Mouse (Mus musculus) ES-Bruce4 (cell line): ENCODE results near the gene Gm9803. TPM values are rescaled to one million over a fixed set of nuclear protein-coding genes. Genes with fewer than 3 reads are reported as not detected.

Experiments
- H3K27ac ChIP-seq: 2 replicates; pipeline ENCODE4 v1.5.1; 2012; ENCODE audit warnings: low read length, inconsistent platforms; ENCODE audit not compliant: insufficient read depth
- H3K27me3 ChIP-seq: 2 replicates; pipeline ENCODE4 v1.6.1; 2012; ENCODE audit warnings: mild to moderate bottlenecking, low read length, inconsistent platforms; ENCODE audit not compliant: control insufficient read depth, poor library complexity, insufficient read depth, severe bottlenecking
- H3K36me3 ChIP-seq: 2 replicates; pipeline ENCODE4 v1.6.1; 2012; ENCODE audit warnings: inconsistent platforms, mild to moderate bottlenecking, low read length, moderate library complexity; ENCODE audit not compliant: control insufficient read depth, poor library complexity, insufficient read depth, severe bottlenecking
- H3K4me1 ChIP-seq: one replicate; pipeline ENCODE4 v1.8.1; 2011; ENCODE audit warnings: low read length; ENCODE audit not compliant: control insufficient read depth, insufficient read depth
- H3K4me3 ChIP-seq: 2 replicates; pipeline ENCODE4 v1.5.1; 2011; ENCODE audit warnings: low read depth, mild to moderate bottlenecking, low read length
- H3K9ac ChIP-seq: 2 replicates; pipeline ENCODE4 v1.6.1; 2012; ENCODE audit warnings: low read depth, mild to moderate bottlenecking, inconsistent platforms; ENCODE audit not compliant: poor library complexity, severe bottlenecking
- H3K9me3 ChIP-seq: replicated peaks from 2 replicates; pipeline ENCODE4 v1.6.1; 2012; ENCODE audit warnings: mild to moderate bottlenecking, low read length, inconsistent platforms; ENCODE audit not compliant: control insufficient read depth, poor library complexity, insufficient read depth, severe bottlenecking
- CTCF ChIP-seq: IDR thresholded peaks from one replicate; pipeline ENCODE4 v1.8.1; 2011; ENCODE audit warnings: low read depth, low read length
- EP300 ChIP-seq: IDR thresholded peaks from 2 replicates; pipeline ENCODE4 v1.6.1; 2011; ENCODE audit warnings: low read depth, low read length; ENCODE audit not compliant: insufficient read depth
- POLR2A ChIP-seq: IDR thresholded peaks from one replicate; pipeline ENCODE4 v1.8.1; 2011; ENCODE audit warnings: low read length; ENCODE audit not compliant: insufficient read depth
- polyA plus RNA-seq: library from polyadenylated mRNA; stranded (reverse); fragments of >200 nt; gene quantifications from 2 replicates; pipeline ENCODE4 v1.2.4, GENCODE M21; 2011; ENCODE audit warnings: low read depth; ENCODE audit not compliant: missing spikeins, insufficient read depth, insufficient read length

Gene Gm9803
- polyA plus RNA-seq, 1 experiment, result 28.5 TPM

GRCm38 (mm10) chr10:43557630-43558165 is 33.8 kb downstream of the Gm9803 start:
- no peak for TF ChIP-seq CTCF
- TF ChIP-seq EP300, result no peak
- no peak for TF ChIP-seq POLR2A
- H3K27me3 ChIP-seq, result no peaks in the 10 kb centered on the region
- H3K27ac ChIP-seq, result no peak overlapping the region
- no peaks in the 10 kb centered on the region for H3K4me1 ChIP-seq
- H3K36me3 ChIP-seq, result no peaks in the 10 kb centered on the region
- H3K4me3 ChIP-seq, result no peak overlapping the region
- no peak overlapping the region for H3K9ac ChIP-seq
- no peaks in the 10 kb centered on the region for H3K9me3 ChIP-seq

- H3K9ac ChIP-seq, result 0 out of 2 replicates have a peak overlapping the region, but pooled peaks have one; percentile 4
- H3K4me3 ChIP-seq, result peak overlapping the region; percentile 22
- no peaks in the 10 kb centered on the region for H3K36me3 ChIP-seq
- H3K27ac ChIP-seq, result no peak overlapping the region
- TF ChIP-seq POLR2A (no peak), CTCF (no peak), EP300 (no peak)
- H3K4me1 ChIP-seq, result no peaks in the 10 kb centered on the region
- H3K9me3 ChIP-seq, result no peaks in the 10 kb centered on the region
- H3K27me3 ChIP-seq, result no peaks in the 10 kb centered on the region
Observed at GRCm38 (mm10) chr10:43559313-43559712, 35.4 kb downstream of the Gm9803 start.

GRCm38 (mm10) chr10:43560765-43561164 is 36.9 kb downstream of the Gm9803 start:
- no peak overlapping the region for H3K27ac ChIP-seq
- no peaks in the 10 kb centered on the region for H3K36me3 ChIP-seq
- no peaks in the 10 kb centered on the region for H3K27me3 ChIP-seq
- no peaks in the 10 kb centered on the region for H3K9me3 ChIP-seq
- H3K4me1 ChIP-seq, result no peaks in the 10 kb centered on the region
- no peak overlapping the region for H3K4me3 ChIP-seq
- no peak for TF ChIP-seq POLR2A
- TF ChIP-seq CTCF, result peak; percentile 45
- H3K9ac ChIP-seq, result no peak overlapping the region

- Histone ChIP-seq H3K27ac (no peak overlapping the region), H3K36me3 (no peaks in the 10 kb centered on the region), H3K9me3 (no peaks in the 10 kb centered on the region), H3K9ac (no peak overlapping the region), H3K4me1 (no peaks in the 10 kb centered on the region), H3K27me3 (no peaks in the 10 kb centered on the region), H3K4me3 (no peak overlapping the region)
- TF ChIP-seq EP300 (no peak), POLR2A (no peak)
Observed at GRCm38 (mm10) chr10:43561311-43561710, 37.4 kb downstream of the Gm9803 start.

Other genes starting within 250 kb of the Gm9803 start
- 18.2 and 18.9 TPM in 2 replicates for gene Bend3, start 45.3 kb upstream of the Gm9803 start, polyA plus RNA-seq
- 70.7 and 72.0 TPM in 2 replicates for gene 1700021F05Rik, start 16.9 kb downstream of the Gm9803 start, polyA plus RNA-seq
- gene Cd24a, start 54.2 kb downstream of the Gm9803 start, polyA plus RNA-seq, result 126 and 131 TPM in 2 replicates